Mouse (Mus musculus): ENCODE data around the gene Baiap2l1. TPM values are rescaled to one million over a fixed set of nuclear protein-coding genes. Genes with fewer than 3 reads are reported as not detected.

The Baiap2l1 gene
- polyA plus RNA-seq, 1 experiment from 2014 or later = 2.5 TPM

DNA sequence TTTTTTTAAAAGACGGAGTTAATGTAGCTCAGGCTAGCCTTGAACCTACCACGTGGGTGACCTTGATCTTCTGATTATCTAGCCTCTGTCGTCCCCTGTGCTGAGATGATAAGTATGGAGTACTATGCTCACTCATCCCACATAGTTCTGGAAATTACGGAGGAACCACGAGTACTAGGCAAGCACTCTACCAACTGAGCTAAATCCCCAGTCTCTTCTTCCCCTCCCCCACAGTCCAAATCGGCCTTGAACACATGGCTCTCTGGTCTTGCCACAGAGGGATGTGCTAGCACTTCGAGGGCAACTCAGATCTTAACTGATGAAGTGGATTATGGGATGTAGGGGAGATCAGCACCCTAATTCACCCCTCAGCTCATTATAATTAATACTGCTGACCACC lies 139.9 kb downstream of the Baiap2l1 start:
- no peak overlapping the region for H3K9ac ChIP-seq (replicated peaks)
- H3K27me3 ChIP-seq = no peaks in the 10 kb centered on the region
- H3K36me3 ChIP-seq = peaks cover 25% of the 10 kb centered on the region
- H3K9me3 ChIP-seq = no peaks in the 10 kb centered on the region
- peaks cover 14% of the 10 kb centered on the region for H3K4me1 ChIP-seq
- no peak for ATAC-seq (ENCODE audit: low FRiP score, low read depth)
- H3K4me2 ChIP-seq (replicated peaks) = no peak overlapping the region
- WGBS = 92% methylated on average over 7 of the region's 7 CpGs
- H3K4me3 ChIP-seq = no peak overlapping the region
- no peak overlapping the region for H3K27ac ChIP-seq (replicated peaks)

- no peak overlapping the region for H3K27ac ChIP-seq (replicated peaks)
- H3K36me3 ChIP-seq = peaks cover 32% of the 10 kb centered on the region
- no peak for ATAC-seq (ENCODE audit: low FRiP score, low read depth)
- WGBS = 91% methylated on average over 2 of the region's 2 CpGs
- no peak overlapping the region for H3K4me2 ChIP-seq (replicated peaks)
- H3K9me3 ChIP-seq = no peaks in the 10 kb centered on the region
- H3K4me3 ChIP-seq = no peak overlapping the region
- no peak overlapping the region for H3K9ac ChIP-seq (replicated peaks)
- H3K4me1 ChIP-seq = no peaks in the 10 kb centered on the region
- no peaks in the 10 kb centered on the region for H3K27me3 ChIP-seq
Observed at GRCm38 (mm10) chr5:144215992-144216391, 141.9 kb downstream of the Baiap2l1 start.

Other genes starting within 250 kb of the Baiap2l1 start
- 0.12 TPM in 1 of 2 replicates, not detected in the other for gene Bhlha15, start 167.8 kb downstream of the Baiap2l1 start, polyA plus RNA-seq (2016; fragmentation: Nextera tagmentation; extraction: Ambion mirVana)
- 33.5 and 36.1 TPM in 2 replicates for gene Tecpr1, start 134.5 kb downstream of the Baiap2l1 start, polyA plus RNA-seq (2016; fragmentation: Nextera tagmentation; extraction: Ambion mirVana)
- gene Bri3, start 113.7 kb downstream of the Baiap2l1 start, polyA plus RNA-seq (2016; fragmentation: Nextera tagmentation; extraction: Ambion mirVana) = 145 and 166 TPM in 2 replicates
- 1.8 and 2.4 TPM in 2 replicates for gene Nptx2, start 187.8 kb upstream of the Baiap2l1 start, polyA plus RNA-seq (2016; fragmentation: Nextera tagmentation; extraction: Ambion mirVana)

Data from midbrain, embryonic 12.5 days (tissue).